Mouse (Mus musculus) thymus, postnatal 10 days (tissue): ENCODE measurements at regions not wholly inside any gene's neighbourhood (a gene's known extent, or its start where the extent isn't known, plus 50 kb on each side); places are given as distances from the start of the nearest gene placed in this dataset.
A peak's percentile ranks its signal among the peaks of the same experiment; 100 is the strongest.
"Not testable (repeated sequence)": the region's sequence is repeated elsewhere in the genome, so short reads cannot be mapped to it uniquely, and the experiment has no call there.

Source experiments
- DNase-seq, 2 experiments: peaks; one replicate each; pipeline ENCODE4 v3.0.0; 2021; ENCODE audit warnings: low spot score in 2 of 2

- DNase-seq, result peak in 1 of 2 experiments; percentile 3
These were observed 367.0 kb upstream of the Ywhaq start for GRCm38 (mm10) chr12:21784403-21784802.

GRCm38 (mm10) chr12:21778717-21779116 is 361.3 kb upstream of the Ywhaq start:
- DNase-seq, result not testable (repeated sequence)

- DNase-seq, result not testable (repeated sequence)
These were observed 360.9 kb upstream of the Ywhaq start for GRCm38 (mm10) chr12:21778308-21778707.

GRCm38 (mm10) chr12:21767717-21768116 is 350.3 kb upstream of the Ywhaq start:
- not testable (repeated sequence) for DNase-seq
